In the genomic region with DNA sequence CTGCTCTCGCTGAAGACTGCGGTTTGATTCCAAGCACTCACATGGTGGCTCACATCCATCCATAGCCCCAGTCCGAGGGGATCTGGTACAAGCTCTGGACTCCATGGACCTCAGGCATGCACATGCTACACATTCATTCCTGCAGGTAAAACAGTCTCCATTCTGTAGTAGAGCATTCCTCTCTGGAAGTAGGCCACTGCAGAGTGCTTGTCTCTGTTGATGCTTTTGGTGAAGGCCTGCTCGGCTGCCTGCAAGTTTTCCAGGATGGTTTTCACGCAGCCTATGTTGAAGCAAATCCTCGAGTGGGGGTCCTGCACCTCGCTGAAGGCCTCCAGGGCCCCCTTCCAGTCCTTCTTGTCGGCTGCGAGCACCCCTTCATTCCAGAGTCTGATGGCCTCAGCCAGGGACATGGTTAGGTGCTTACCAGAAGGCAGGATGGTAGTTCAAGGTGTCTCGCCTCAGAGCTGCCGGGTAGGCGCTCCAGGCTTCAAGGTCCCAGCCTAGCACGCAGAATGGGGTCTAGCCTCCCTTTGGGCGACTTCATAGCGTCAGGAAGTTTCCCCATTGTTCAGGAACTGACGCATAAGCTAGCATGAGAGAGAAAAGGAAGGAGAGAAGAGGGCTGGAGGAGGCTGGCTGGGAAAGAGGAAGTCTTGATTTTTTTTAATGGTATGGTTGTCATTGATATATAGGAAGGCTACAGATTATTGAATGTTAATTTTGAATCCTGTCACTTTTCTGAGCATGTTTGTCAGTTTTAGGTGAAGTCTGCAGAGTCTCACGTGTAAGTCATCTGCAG, we compare ENCODE assay signal across 6 mouse cellular contexts.
A peak's percentile ranks its signal among the peaks of the same experiment; 100 is the strongest.
DNase-seq lines count a peak whose midpoint lies in the region; ATAC-seq and TF ChIP-seq lines count a peak whose summit lies in the region.
"Not testable (repeated sequence)": the region's sequence is repeated elsewhere in the genome, so short reads cannot be mapped to it uniquely, and the experiment has no call there.

No protein-coding gene starts in this region.

- TF ChIP-seq EP300 in MEL (IDR thresholded peaks at IDR 0.05; ENCODE audit: low read depth in 1 of 2, low read length in 2 of 2): not testable (repeated sequence)

- H3K4me1 ChIP-seq in MEL (ENCODE audit: control insufficient read depth in 1 of 2, insufficient read depth in 2 of 2, low read length in 2 of 2); heart, embryonic 10.5 days; intestine, embryonic 14.5 days (replicated peaks; ENCODE audit: control insufficient read depth, insufficient read depth, low read length): not testable (repeated sequence)

- TF ChIP-seq POLR2A in MEL (IDR thresholded peaks at IDR 0.05; ENCODE audit: control insufficient read depth in 1 of 2, insufficient read depth in 1 of 2, low read depth in 1 of 2, low read length in 2 of 2, poor library complexity in 1 of 2): not testable (repeated sequence)

- TF ChIP-seq RAD21 in MEL (IDR thresholded peaks at IDR 0.05; ENCODE audit: low read depth, low read length): not testable (repeated sequence)

- not testable (repeated sequence) for TF ChIP-seq CTCF in MEL (IDR thresholded peaks at IDR 0.05 in 2 of 3, conservative IDR thresholded peaks at IDR 0.05 in 1 of 3; ENCODE audit: control insufficient read depth in 1 of 3, insufficient read depth in 1 of 3, low read depth in 2 of 3, low read length in 3 of 3, poor library complexity in 1 of 3, severe bottlenecking in 1 of 3)

- not testable (repeated sequence) for H3K27me3 ChIP-seq in MEL (ENCODE audit: control insufficient read depth in 1 of 2, insufficient read depth in 2 of 2, low read length in 2 of 2); heart, embryonic 10.5 days (ENCODE audit: insufficient read depth, poor library complexity, severe bottlenecking); intestine, embryonic 14.5 days (replicated peaks; ENCODE audit: control insufficient read depth, insufficient read depth, low read length)

- not testable (repeated sequence) for H3K36me3 ChIP-seq in MEL (ENCODE audit: control insufficient read depth in 1 of 2, insufficient read depth in 2 of 2, low read length in 2 of 2); heart, embryonic 10.5 days; intestine, embryonic 14.5 days (ENCODE audit: control insufficient read depth, insufficient read depth, low read length)

- WGBS in heart, embryonic 10.5 days: 83% methylated on average over 17 of the region's 17 CpGs
- WGBS in intestine, embryonic 14.5 days: 85% methylated on average over 17 of the region's 17 CpGs

- not testable (repeated sequence) for H3K4me2 ChIP-seq in intestine, embryonic 14.5 days (ENCODE audit: low read length)

- H3K4me3 ChIP-seq in MEL (ENCODE audit: control insufficient read depth in 1 of 2, insufficient read depth in 1 of 2, low read depth in 2 of 2, low read length in 2 of 2); heart, embryonic 10.5 days; intestine, embryonic 14.5 days (ENCODE audit: low read depth, low read length): not testable (repeated sequence)

- H3K9me3 ChIP-seq in MEL (replicated peaks; ENCODE audit: insufficient read depth, low read length); heart, embryonic 10.5 days; intestine, embryonic 14.5 days (ENCODE audit: control insufficient read depth, low read length): not testable (repeated sequence)

- peak; percentile 91 for ATAC-seq in granulocyte monocyte progenitor cell, adult 5-6 weeks (replicated peaks; ENCODE audit: poor library complexity, severe bottlenecking)
- not testable (repeated sequence) for ATAC-seq in intestine, embryonic 14.5 days (replicated peaks; ENCODE audit: low FRiP score, low TSS enrichment, low read depth)
- ATAC-seq in megakaryocyte progenitor cell, adult 5-6 weeks (replicated peaks; ENCODE audit: poor library complexity): peak; percentile 63
- peak; percentile 36; the same call in 1 of the 2 replicates for ATAC-seq in neutrophil, adult 5-6 weeks (ENCODE audit: extremely low read depth, insufficient number of reproducible peaks, low FRiP score, poor library complexity, severe bottlenecking)

- H3K9ac ChIP-seq in MEL (ENCODE audit: control insufficient read depth, low read depth, low read length, poor library complexity, severe bottlenecking); intestine, embryonic 14.5 days (ENCODE audit: low read length): not testable (repeated sequence)

- not testable (repeated sequence) for H3K27ac ChIP-seq in MEL (ENCODE audit: control insufficient read depth, low read depth, low read length); heart, embryonic 10.5 days; intestine, embryonic 14.5 days (ENCODE audit: low read depth)

- DNase-seq in MEL (ENCODE audit: low read depth, low spot score): peak; percentile 7
- DNase-seq in heart, embryonic 10.5 days (ENCODE audit: low spot score): peak; percentile 35
- DNase-seq in intestine, embryonic 14.5 days (ENCODE audit: low spot score): peak; percentile 34

- H3K79me2 ChIP-seq in MEL (ENCODE audit: control insufficient read depth, insufficient read depth, low read length, poor library complexity): not testable (repeated sequence)
